Mouse (Mus musculus) mammary gland, adult 2 months (tissue): ENCODE results near the gene Aim2. TPM values are rescaled to one million over a fixed set of nuclear protein-coding genes. Genes with fewer than 3 reads are reported as not detected.

Source experiments
- polyA plus RNA-seq: library from polyadenylated mRNA; depleted of rRNA; stranded (reverse); fragments of >200 nt; gene quantifications from 2 replicates; pipeline ENCODE4 v1.2.3, GENCODE M21; 2012; ENCODE audit warnings: low replicate concordance; rRNA removed

Gene Aim2
- polyA plus RNA-seq, result 3.5 and 6.0 TPM in 2 replicates

DNA sequence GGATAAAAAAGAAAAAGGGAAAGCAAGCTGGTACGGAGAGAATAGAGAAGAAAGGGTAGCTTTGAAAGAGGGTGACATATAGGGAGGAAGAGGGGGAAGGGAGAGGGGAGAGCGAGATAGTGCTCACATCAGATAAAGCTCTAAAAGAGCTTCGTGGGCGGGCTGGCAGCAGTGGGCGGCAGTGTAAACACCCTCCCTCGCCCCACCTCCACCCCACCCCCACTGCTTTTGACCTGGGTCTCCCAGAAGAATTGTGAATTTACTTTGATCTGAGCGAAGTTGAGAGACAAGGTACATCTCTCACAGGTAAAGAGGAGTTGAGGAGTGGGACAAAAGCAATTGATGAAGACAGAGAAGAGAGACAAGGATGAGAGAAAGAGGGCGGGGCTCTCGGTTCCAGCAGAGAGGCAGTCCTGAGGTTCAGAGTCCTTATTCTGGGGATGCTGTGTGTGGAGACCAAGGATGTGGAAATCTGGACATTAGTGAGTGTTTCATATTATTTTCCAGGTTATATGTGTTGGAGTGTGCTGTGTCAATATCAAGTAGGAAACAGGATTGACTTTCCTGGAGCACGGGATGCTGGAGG lies at the start of gene Aim2:
Gene Aim2 (plus strand): TSS at position 508 of the 586 bp plus-strand sequence.

DNA sequence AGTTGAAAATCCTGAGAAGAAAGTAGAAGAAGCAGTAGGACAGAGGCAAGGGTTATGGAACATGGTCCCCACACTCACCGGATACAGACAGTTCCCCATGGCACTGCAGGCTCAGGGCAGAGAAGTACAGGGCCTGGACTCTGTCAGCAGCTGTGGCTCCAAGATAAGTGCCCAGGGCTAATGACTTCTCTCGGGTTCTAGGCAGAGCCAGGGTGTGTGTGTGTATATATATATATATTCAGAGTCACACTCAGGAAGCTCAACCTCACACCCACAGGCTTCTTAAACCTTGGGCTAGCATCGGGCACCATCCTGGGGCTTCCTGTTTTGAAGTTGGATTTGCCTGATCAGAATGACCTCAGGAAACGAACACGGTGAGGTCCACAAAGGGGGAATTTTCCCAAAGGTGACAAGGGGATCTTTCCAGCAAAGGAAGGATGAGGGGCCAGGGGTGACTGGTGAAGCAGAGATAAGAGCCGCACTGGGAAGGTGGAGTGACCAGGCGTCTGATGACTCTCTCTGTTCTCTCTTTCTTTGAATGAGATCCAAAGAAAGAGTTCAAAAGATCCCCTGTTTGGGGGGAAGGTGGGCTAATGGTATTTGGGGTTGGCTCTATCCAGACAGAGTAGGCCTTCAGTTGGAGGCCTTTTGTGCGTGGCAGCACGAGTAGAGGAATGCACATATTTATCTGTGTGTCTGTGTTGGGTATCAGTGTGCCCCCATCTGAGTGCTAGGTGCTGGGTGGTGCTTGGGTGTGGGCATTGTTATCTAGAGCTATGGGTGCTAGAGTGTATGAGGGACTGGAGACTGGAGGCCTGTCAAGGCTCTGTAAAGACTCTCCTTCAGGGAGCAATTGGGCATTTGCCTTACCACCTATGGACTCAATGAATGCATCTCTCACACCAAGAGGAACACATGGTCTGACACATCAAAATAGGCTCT lies 17.1 kb upstream of the Aim2 start, which contains the start of gene Ackr1:
Gene Ackr1 (minus strand): TSS at position 439 of the 942 bp plus-strand sequence.

GRCm38 (mm10) chr1:173367356-173368046 lies 16.8 kb downstream of the Aim2 start, which contains the start of gene Cadm3:
TSS of gene Cadm3 (minus strand) at chr1:173367695.

DNA sequence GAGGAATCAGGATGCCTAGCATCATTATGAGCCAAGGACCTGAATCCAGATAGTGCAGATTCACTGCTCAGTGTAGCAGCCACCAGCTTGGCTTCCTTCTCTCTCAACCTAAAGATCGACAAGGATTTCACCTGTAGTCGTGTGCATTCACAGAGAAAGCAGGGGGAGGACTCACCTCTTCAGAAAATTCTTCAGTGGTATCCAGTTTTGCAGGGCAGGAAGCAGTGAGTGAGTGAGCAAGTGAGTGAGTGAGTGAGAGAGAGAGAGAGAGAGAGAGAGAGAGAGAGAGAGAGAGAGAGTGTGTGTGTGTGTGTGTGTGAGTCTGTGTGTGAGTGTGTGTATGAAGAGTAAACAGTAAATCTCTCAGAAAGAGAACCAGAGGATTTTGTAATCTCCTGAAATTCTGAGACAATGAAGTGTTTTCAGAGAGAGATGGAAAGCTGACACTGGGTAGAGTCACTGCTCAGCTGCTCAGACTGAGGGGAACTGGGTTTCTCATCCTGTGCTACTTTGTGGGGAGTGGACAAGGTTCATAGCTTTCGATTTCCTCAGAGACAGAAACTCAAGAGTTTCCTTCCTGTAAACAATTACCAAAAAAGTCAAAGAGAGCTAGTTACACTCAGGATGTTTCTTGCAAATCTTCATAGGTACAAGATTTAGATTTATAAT lies 140.3 kb downstream of the Aim2 start, which contains the start of gene Ifi206:
Gene Ifi206 (minus strand): TSS at position 230 of the 669 bp plus-strand sequence.

Other genes with a start within 250 kb of the Aim2 start
- gene Olfr1408, start 213.5 kb upstream of the Aim2 start, polyA plus RNA-seq, result not detected in 2 replicates
- not detected in 2 replicates for gene Olfr1406, start 160.2 kb upstream of the Aim2 start, polyA plus RNA-seq
- gene Olfr218, start 153.1 kb upstream of the Aim2 start, polyA plus RNA-seq, result not detected in 2 replicates
- gene Olfr1404, start 138.5 kb upstream of the Aim2 start, polyA plus RNA-seq, result not detected in 2 replicates
- 0.13 and 0.52 TPM in 2 replicates for gene Fcer1a, start 123.7 kb upstream of the Aim2 start, polyA plus RNA-seq
- not detected in 2 replicates for gene Olfr418, start 84.9 kb upstream of the Aim2 start, polyA plus RNA-seq
- not detected in 2 replicates for gene Mptx2, start 73.1 kb upstream of the Aim2 start, polyA plus RNA-seq
- 47.1 and 65.2 TPM in 2 replicates for gene Ackr1, start 17.1 kb upstream of the Aim2 start, polyA plus RNA-seq
- gene Cadm3, start 16.8 kb downstream of the Aim2 start, polyA plus RNA-seq, result 30.5 and 66.3 TPM in 2 replicates
- gene Ifi206, start 140.2 kb downstream of the Aim2 start, polyA plus RNA-seq, result 17.6 and 18.4 TPM in 2 replicates
- gene Ifi214, start 185.1 kb downstream of the Aim2 start, polyA plus RNA-seq, result 0.84 and 1.3 TPM in 2 replicates
- 14.9 and 18.4 TPM in 2 replicates for gene Ifi213, start 248.4 kb downstream of the Aim2 start, polyA plus RNA-seq